In the genomic region with DNA sequence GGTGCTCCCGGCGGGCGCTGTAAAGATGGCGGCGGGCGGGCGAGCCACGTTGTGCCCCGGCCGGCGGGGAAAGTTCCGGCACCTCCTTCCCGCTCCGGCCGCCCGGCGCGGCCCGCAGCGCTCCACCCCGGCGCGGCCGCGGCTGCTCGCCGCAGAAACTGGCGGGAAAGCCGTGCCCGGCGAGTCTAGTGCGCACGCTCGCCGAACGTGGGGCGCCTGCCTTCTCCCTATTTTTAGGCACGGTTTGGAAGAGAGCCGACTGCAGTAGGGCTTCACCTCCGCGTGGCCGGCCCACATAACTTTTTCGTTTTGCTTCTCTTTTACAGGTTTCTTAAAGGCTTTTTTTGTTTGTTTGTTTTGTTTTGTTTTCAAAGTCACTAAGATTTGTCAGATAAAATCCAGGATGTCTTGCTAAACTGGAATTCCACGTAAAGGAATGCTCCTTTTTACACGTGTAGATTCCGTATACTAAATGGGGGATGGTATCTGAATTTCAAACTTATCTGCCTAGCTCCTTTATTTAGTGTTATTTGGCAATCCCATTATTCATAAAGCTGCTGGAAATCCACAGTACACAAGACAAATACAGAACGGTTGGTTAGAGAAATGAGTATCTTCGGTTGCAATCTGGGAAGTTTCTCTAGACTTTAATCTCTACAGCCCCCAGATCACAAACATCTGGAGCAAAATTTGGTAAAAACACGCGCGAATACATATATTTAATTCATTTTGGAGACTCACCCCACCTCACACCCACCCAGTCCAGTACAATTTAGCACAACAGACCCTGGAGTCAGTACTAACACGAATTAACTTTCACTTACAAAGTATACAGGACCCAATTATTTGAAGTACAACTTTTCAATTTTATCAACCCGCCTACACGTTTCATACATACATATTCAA, we compare ENCODE assay signal across 8 mouse cellular contexts.
DNase-seq lines count a peak whose midpoint lies in the region; ATAC-seq and TF ChIP-seq lines count a peak whose summit lies in the region.

No protein-coding gene starts in this region.

- TF ChIP-seq POLR2A in kidney, adult 2 months (IDR thresholded peaks at IDR 0.05; ENCODE audit: low read depth, low read length), result no peak
- TF ChIP-seq POLR2A in limb, embryonic 14.5 days (IDR thresholded peaks at IDR 0.05; ENCODE audit: borderline replicate concordance, extremely low read depth, insufficient read depth, insufficient read length), result peak; percentile 46; the same call in 1 of the 2 replicates

- TF ChIP-seq CTCF in kidney, adult 2 months (conservative IDR thresholded peaks at IDR 0.05; ENCODE audit: insufficient read depth, insufficient read length, low read depth, low read length), result no peak

- H3K4me3 ChIP-seq in embryonic facial prominence, embryonic 10.5 days, result peak overlapping the region; percentile 93
- peak overlapping the region; percentile 70 for H3K4me3 ChIP-seq in kidney, adult 2 months (ENCODE audit: insufficient read depth, low read depth, low read length)
- peak overlapping the region; percentile 98 for H3K4me3 ChIP-seq in limb, embryonic 14.5 days (replicated peaks; ENCODE audit: low read length)
- peak overlapping the region; percentile 92 for H3K4me3 ChIP-seq in midbrain, embryonic 15.5 days
- peak overlapping the region; percentile 88 for H3K4me3 ChIP-seq in stomach, embryonic 14.5 days (ENCODE audit: low read depth, low read length)

- DNase-seq in 416B (ENCODE audit: low read depth), result peak; percentile 89
- peak; percentile 82 for DNase-seq in adrenal gland, postnatal 14 days
- peak; percentile 89 for DNase-seq in embryonic facial prominence, embryonic 10.5 days (ENCODE audit: low spot score)
- DNase-seq in heart, adult 11 months, result peak; percentile 99
- DNase-seq in kidney, adult 2 months, result peak; percentile 88
- DNase-seq in limb, embryonic 14.5 days (ENCODE audit: low spot score), result peak; percentile 80

- H3K27ac ChIP-seq in embryonic facial prominence, embryonic 10.5 days (replicated peaks), result peak overlapping the region; percentile 100
- H3K27ac ChIP-seq in kidney, adult 2 months (ENCODE audit: insufficient read depth, low read depth, low read length), result peak overlapping the region; percentile 100
- peak overlapping the region; percentile 100 for H3K27ac ChIP-seq in limb, embryonic 14.5 days (replicated peaks; ENCODE audit: low read depth, low read length)
- peak overlapping the region; percentile 99 for H3K27ac ChIP-seq in midbrain, embryonic 15.5 days
- H3K27ac ChIP-seq in stomach, embryonic 14.5 days (ENCODE audit: low read length), result peak overlapping the region; percentile 100

- peak overlapping the region; percentile 57 for H3K4me2 ChIP-seq in limb, embryonic 14.5 days (replicated peaks; ENCODE audit: low read depth, low read length, severe bottlenecking)
- peak overlapping the region; percentile 65 for H3K4me2 ChIP-seq in midbrain, embryonic 15.5 days
- peak overlapping the region; percentile 50 for H3K4me2 ChIP-seq in stomach, embryonic 14.5 days (replicated peaks; ENCODE audit: low read depth, low read length)

- no peaks in the 10 kb centered on the region for H3K27me3 ChIP-seq in embryonic facial prominence, embryonic 10.5 days (replicated peaks; ENCODE audit: low read depth, poor library complexity, severe bottlenecking)
- H3K27me3 ChIP-seq in kidney, adult 2 months (replicated peaks; ENCODE audit: control insufficient read depth, insufficient read depth, low read length), result no peaks in the 10 kb centered on the region
- H3K27me3 ChIP-seq in limb, embryonic 14.5 days (ENCODE audit: control insufficient read depth, insufficient read depth, low read length), result no peaks in the 10 kb centered on the region
- no peaks in the 10 kb centered on the region for H3K27me3 ChIP-seq in midbrain, embryonic 15.5 days (replicated peaks)
- H3K27me3 ChIP-seq in stomach, embryonic 14.5 days (ENCODE audit: control insufficient read depth, insufficient read depth, low read length), result no peaks in the 10 kb centered on the region

- peak overlapping the region; percentile 100 for H3K9ac ChIP-seq in limb, embryonic 14.5 days (ENCODE audit: low read depth, low read length, severe bottlenecking)
- peak overlapping the region; percentile 89 for H3K9ac ChIP-seq in midbrain, embryonic 15.5 days
- peak overlapping the region; percentile 100 for H3K9ac ChIP-seq in stomach, embryonic 14.5 days (replicated peaks; ENCODE audit: low read depth, low read length)

- WGBS in embryonic facial prominence, embryonic 10.5 days, result 11% methylated on average over 54 of the region's 54 CpGs
- WGBS in kidney, adult 2 months, result 6% methylated on average over 54 of the region's 54 CpGs
- 9% methylated on average over 43 of the region's 54 CpGs for WGBS in limb, embryonic 14.5 days
- 10% methylated on average over 49 of the region's 54 CpGs for WGBS in midbrain, embryonic 15.5 days
- WGBS in stomach, embryonic 14.5 days, result 9% methylated on average over 40 of the region's 54 CpGs

- no peaks in the 10 kb centered on the region for H3K9me3 ChIP-seq in embryonic facial prominence, embryonic 10.5 days
- no peaks in the 10 kb centered on the region for H3K9me3 ChIP-seq in limb, embryonic 14.5 days (ENCODE audit: control insufficient read depth, low read length)
- no peaks in the 10 kb centered on the region for H3K9me3 ChIP-seq in midbrain, embryonic 15.5 days
- H3K9me3 ChIP-seq in stomach, embryonic 14.5 days (ENCODE audit: control insufficient read depth, low read depth, low read length), result no peaks in the 10 kb centered on the region

- peaks cover 28% of the 10 kb centered on the region for H3K36me3 ChIP-seq in embryonic facial prominence, embryonic 10.5 days (replicated peaks)
- no peaks in the 10 kb centered on the region for H3K36me3 ChIP-seq in kidney, adult 2 months (ENCODE audit: control insufficient read depth, insufficient read depth, low read length)
- H3K36me3 ChIP-seq in limb, embryonic 14.5 days (ENCODE audit: control insufficient read depth, insufficient read depth, low read length), result peaks cover 21% of the 10 kb centered on the region
- no peaks in the 10 kb centered on the region; the same call in 1 of the 2 replicates for H3K36me3 ChIP-seq in midbrain, embryonic 15.5 days (replicated peaks)
- peaks cover under 1% of the 10 kb centered on the region for H3K36me3 ChIP-seq in stomach, embryonic 14.5 days (ENCODE audit: control insufficient read depth, insufficient read depth, low read length)

- peaks cover 29% of the 10 kb centered on the region for H3K4me1 ChIP-seq in embryonic facial prominence, embryonic 10.5 days
- peaks cover 3% of the 10 kb centered on the region; the same call in 1 of the 2 replicates for H3K4me1 ChIP-seq in kidney, adult 2 months (ENCODE audit: control insufficient read depth, insufficient read depth, low read length)
- H3K4me1 ChIP-seq in limb, embryonic 14.5 days (ENCODE audit: control insufficient read depth, insufficient read depth, low read length), result peaks cover 23% of the 10 kb centered on the region
- peaks cover 35% of the 10 kb centered on the region for H3K4me1 ChIP-seq in midbrain, embryonic 15.5 days
- peaks cover 28% of the 10 kb centered on the region; the same call in 1 of the 2 replicates for H3K4me1 ChIP-seq in stomach, embryonic 14.5 days (ENCODE audit: control insufficient read depth, insufficient read depth, low read length)

- ATAC-seq in limb, embryonic 14.5 days (ENCODE audit: low FRiP score, low read depth), result peak; percentile 63; the same call in 1 of the 2 replicates
- ATAC-seq in midbrain, embryonic 15.5 days (replicated peaks), result peak; percentile 57; the same call in 1 of the 2 replicates
- peak; percentile 81 for ATAC-seq in stomach, embryonic 14.5 days (ENCODE audit: insufficient number of reproducible peaks, insufficient read depth, low FRiP score, low read depth)

Comparison
In these comparisons a context has a peak if more than half of its experiments do, and no peak if none do; other contexts are left out.
1. Peak in every context shown above with its lines: DNase-seq, ATAC-seq, H3K4me3 ChIP-seq and H3K27ac ChIP-seq.